Mouse (Mus musculus): ENCODE data around the gene Arf4.
"Not testable (repeated sequence)": the region's sequence is repeated elsewhere in the genome, so short reads cannot be mapped to it uniquely, and the experiment has no call there.

Gene Arf4

GRCm38 (mm10) chr14:26663851-26664250 lies 26.0 kb downstream of the Arf4 start:
- DNase-seq, result no peak

GRCm38 (mm10) chr14:26667991-26668370 lies 30.1 kb downstream of the Arf4 start:
- no peak for DNase-seq

- peak; percentile 24 for DNase-seq
These were observed 30.8 kb downstream of the Arf4 start for GRCm38 (mm10) chr14:26668371-26669291.

GRCm38 (mm10) chr14:26669292-26670073 lies 31.6 kb downstream of the Arf4 start, which contains the start of gene Pde12:
TSS of gene Pde12 (minus strand) at chr14:26669883.
- peak; percentile 94 for DNase-seq

GRCm38 (mm10) chr14:26670964-26671363 lies 33.1 kb downstream of the Arf4 start:
- no peak for DNase-seq

GRCm38 (mm10) chr14:26671870-26672615 lies 34.2 kb downstream of the Arf4 start:
- not testable (repeated sequence) for DNase-seq

DNA sequence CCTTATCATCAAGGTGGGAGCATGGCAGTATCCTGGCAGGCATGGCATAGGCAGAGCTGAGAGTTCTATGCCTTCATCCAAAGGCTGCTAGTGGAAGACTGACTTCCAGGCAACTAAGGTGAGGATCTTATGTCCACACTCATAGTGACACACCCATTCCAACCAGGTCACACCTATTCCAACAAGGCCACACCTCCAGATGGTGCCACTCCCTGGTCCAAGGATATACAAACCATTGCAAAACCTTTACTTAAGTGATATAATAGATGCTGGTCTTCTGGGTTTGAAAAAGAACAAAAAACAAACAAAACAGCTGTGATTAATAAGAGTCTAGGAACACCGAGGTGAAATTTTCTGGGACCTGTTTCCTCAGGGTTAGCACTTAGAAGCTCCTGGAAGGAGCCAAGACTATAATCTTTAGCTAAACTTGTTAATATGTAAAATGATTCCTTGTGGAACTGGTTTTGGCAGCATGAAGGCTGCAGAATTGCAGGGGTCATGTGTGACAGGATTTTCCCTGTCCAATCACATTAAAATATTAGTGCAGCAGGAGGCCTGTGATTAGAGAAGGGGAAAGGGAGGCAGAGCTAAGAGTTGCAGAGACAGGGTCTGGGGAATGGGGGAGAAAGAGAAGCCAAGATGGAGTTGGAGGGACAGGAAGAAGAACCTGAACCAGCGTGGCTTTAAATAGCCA lies 36.7 kb downstream of the Arf4 start:
- peak; percentile 66 for DNase-seq

DNA sequence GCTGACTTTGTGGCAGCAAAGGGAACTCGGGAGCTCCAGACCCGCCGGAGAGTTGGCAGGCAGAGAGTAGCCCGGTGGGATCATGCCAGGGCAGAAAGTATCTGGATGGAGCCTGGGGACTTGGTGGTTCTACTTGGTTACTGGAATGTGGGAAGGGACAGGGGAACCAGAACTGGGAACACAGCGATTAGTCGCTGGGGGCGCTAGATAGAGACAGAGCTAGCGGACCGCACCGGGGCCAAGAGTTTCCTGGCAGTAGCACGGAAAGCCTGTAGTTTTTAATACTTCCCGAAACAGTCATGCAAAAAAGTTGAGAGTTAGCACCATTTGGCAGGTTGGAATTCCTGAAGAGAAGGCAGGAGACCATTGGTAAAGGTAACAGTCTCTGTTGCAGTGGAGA lies 37.5 kb downstream of the Arf4 start:
- DNase-seq, result peak; percentile 68

DNA sequence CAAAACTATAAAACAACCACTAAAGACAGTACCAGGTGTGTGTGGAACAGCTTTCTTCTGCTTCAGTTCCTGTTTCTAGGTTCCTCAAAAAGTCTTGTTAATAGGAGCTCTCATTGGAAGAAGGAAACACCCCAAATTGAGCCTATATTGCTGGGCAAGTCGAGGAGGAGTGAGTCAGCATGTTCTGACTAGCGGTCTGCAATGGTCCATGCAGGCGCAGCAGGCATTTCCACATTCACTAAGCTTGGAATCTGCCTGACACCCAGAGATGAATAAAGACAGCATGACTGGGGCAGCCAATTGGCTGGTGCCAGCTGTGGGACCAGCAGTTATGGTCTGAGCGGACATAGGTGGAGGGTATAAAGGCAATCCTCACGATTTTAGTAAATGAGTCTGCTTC lies 37.9 kb downstream of the Arf4 start:
- peak; percentile 14 for DNase-seq

GRCm38 (mm10) chr14:26690727-26691126 lies 52.9 kb downstream of the Arf4 start:
- DNase-seq, result no peak

GRCm38 (mm10) chr14:26691363-26691762 lies 53.5 kb downstream of the Arf4 start:
- peak; percentile 55 for DNase-seq

- no peak for DNase-seq
These were observed 55.1 kb downstream of the Arf4 start, which contains the start of gene Dnah12 for GRCm38 (mm10) chr14:26692974-26693373. TSS of gene Dnah12 (plus strand) at chr14:26693274.

DNA sequence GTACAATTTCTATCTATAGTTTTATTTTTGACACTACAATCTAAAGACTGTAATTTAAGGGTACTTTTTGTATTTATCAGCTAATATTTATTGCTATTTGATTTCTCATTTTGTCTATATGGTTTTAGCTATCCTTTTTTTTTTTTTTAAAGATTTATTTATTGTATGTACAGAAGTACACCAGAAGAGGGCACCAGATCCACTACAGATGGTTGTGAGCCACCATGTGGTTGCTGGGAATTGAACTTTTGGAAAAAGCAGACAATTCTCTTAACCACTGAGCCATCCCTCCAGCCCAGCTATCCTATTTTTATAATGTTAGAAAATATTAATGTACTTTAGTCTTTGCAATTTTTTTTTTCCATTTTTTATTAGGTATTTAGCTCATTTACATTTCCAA lies 60.0 kb downstream of the Arf4 start:
- no peak for DNase-seq

- DNase-seq, result not testable (repeated sequence)
These were observed 67.4 kb downstream of the Arf4 start for GRCm38 (mm10) chr14:26705246-26705645.

Data from kidney, adult 9 months (tissue).